Mouse (Mus musculus): ENCODE measurements around the gene Cldn11.

Cldn11 gene

GRCm38 (mm10) chr3:31160046-31160445, 10.3 kb downstream of the Cldn11 start:
- peak; percentile 19 for DNase-seq (ENCODE audit: low read depth, low spot score)

- DNase-seq (ENCODE audit: low read depth, low spot score) = no peak
Observed at GRCm38 (mm10) chr3:31161336-31161735, 11.6 kb downstream of the Cldn11 start.

- DNase-seq (ENCODE audit: low read depth, low spot score) = no peak
Observed at GRCm38 (mm10) chr3:31162860-31163259, 13.1 kb downstream of the Cldn11 start.

GRCm38 (mm10) chr3:31165803-31166202, 16.1 kb downstream of the Cldn11 start:
- no peak for DNase-seq (ENCODE audit: low read depth, low spot score)

GRCm38 (mm10) chr3:31166365-31166871, 16.7 kb downstream of the Cldn11 start:
- no peak for DNase-seq (ENCODE audit: low read depth, low spot score)

GRCm38 (mm10) chr3:31190342-31190741, 40.6 kb downstream of the Cldn11 start:
- no peak for DNase-seq (ENCODE audit: low read depth, low spot score)

GRCm38 (mm10) chr3:31191402-31191801, 41.7 kb downstream of the Cldn11 start:
- DNase-seq (ENCODE audit: low read depth, low spot score) = no peak

- no peak for DNase-seq (ENCODE audit: low read depth, low spot score)
Observed at GRCm38 (mm10) chr3:31199162-31199877, 49.6 kb downstream of the Cldn11 start.

- no peak for DNase-seq (ENCODE audit: low read depth, low spot score)
Observed at GRCm38 (mm10) chr3:31203947-31204346, 54.2 kb downstream of the Cldn11 start.

GRCm38 (mm10) chr3:31205167-31205566, 55.4 kb downstream of the Cldn11 start:
- DNase-seq (ENCODE audit: low read depth, low spot score) = no peak

GRCm38 (mm10) chr3:31208046-31208445, 58.3 kb downstream of the Cldn11 start:
- peak; percentile 55 for DNase-seq (ENCODE audit: low read depth, low spot score)

GRCm38 (mm10) chr3:31208458-31208994, 58.8 kb downstream of the Cldn11 start:
- no peak for DNase-seq (ENCODE audit: low read depth, low spot score)

GRCm38 (mm10) chr3:31209001-31209400, 59.3 kb downstream of the Cldn11 start:
- no peak for DNase-seq (ENCODE audit: low read depth, low spot score)

- DNase-seq (ENCODE audit: low read depth, low spot score) = no peak
Observed at GRCm38 (mm10) chr3:31212205-31213038, 62.7 kb downstream of the Cldn11 start.

- DNase-seq (ENCODE audit: low read depth, low spot score) = no peak
Observed at GRCm38 (mm10) chr3:31213802-31214201, 64.1 kb downstream of the Cldn11 start.
